Mouse (Mus musculus) erythroblast, embryonic 14.5 days (primary cell): ENCODE measurements around the gene Fyn. TPM values are rescaled to one million over a fixed set of nuclear protein-coding genes. Genes with fewer than 3 reads are reported as not detected.

ENCODE experiments used
- H3K27me3 ChIP-seq: 2 replicates; pipeline ENCODE4 v1.6.1; 2012; ENCODE audit warnings: inconsistent platforms; ENCODE audit not compliant: control insufficient read depth
- H3K36me3 ChIP-seq: 2 replicates; pipeline ENCODE4 v1.6.1; 2012; ENCODE audit warnings: mild to moderate bottlenecking, inconsistent platforms; ENCODE audit not compliant: control insufficient read depth
- H3K4me1 ChIP-seq: 2 replicates; pipeline ENCODE4 v1.6.1; 2012; ENCODE audit warnings: inconsistent platforms; ENCODE audit not compliant: control insufficient read depth
- H3K4me3 ChIP-seq: replicated peaks from 2 replicates; pipeline ENCODE3; 2012; ENCODE audit warnings: moderate library complexity, mild to moderate bottlenecking, inconsistent platforms
- H3K9me3 ChIP-seq: 2 replicates; pipeline ENCODE4 v1.6.1; 2012; ENCODE audit warnings: low read length, inconsistent platforms, mixed read lengths; ENCODE audit not compliant: control insufficient read depth
- GATA1 ChIP-seq: IDR thresholded peaks from 2 replicates; pipeline ENCODE4 v1.6.1; 2012; ENCODE audit warnings: low read length, inconsistent platforms, mixed read lengths
- TAL1 ChIP-seq: IDR thresholded peaks from 3 replicates; pipeline ENCODE4 v1.6.1; 2012; ENCODE audit warnings: low read length, inconsistent platforms, mixed read lengths
- polyA plus RNA-seq: library from polyadenylated mRNA; stranded (reverse); fragments of >175 nt; gene quantifications from 2 replicates; pipeline ENCODE4 v1.2.3, GENCODE M21; 2012

Fyn gene
- polyA plus RNA-seq, 1 experiment = 1.1 TPM

GRCm38 (mm10) chr10:39376676-39377075 lies 8.0 kb downstream of the Fyn start:
- TF ChIP-seq GATA1 (no peak), TAL1 (no peak)
- H3K4me1 ChIP-seq = peaks cover 18% of the 10 kb centered on the region

GRCm38 (mm10) chr10:39377219-39377618 lies 8.6 kb downstream of the Fyn start:
- Histone ChIP-seq H3K4me1 (peaks cover 13% of the 10 kb centered on the region), H3K4me3 (no peak overlapping the region), H3K36me3 (peaks cover 3% of the 10 kb centered on the region; the same call in 1 of the 2 replicates), H3K9me3 (no peaks in the 10 kb centered on the region), H3K27me3 (no peaks in the 10 kb centered on the region)
- TF ChIP-seq GATA1 = no peak
- no peak for TF ChIP-seq TAL1

More at GRCm38 (mm10) chr10:39376676-39377075, 8.0 kb downstream of the Fyn start:
- H3K36me3 ChIP-seq = peaks cover 3% of the 10 kb centered on the region; the same call in 1 of the 2 replicates
- H3K9me3 ChIP-seq = no peaks in the 10 kb centered on the region
- H3K4me3 ChIP-seq = no peak overlapping the region
- no peaks in the 10 kb centered on the region for H3K27me3 ChIP-seq

- peaks cover 3% of the 10 kb centered on the region; the same call in 1 of the 2 replicates for H3K36me3 ChIP-seq
- no peak for TF ChIP-seq GATA1
- no peak for TF ChIP-seq TAL1
- no peak overlapping the region for H3K4me3 ChIP-seq
- H3K4me1 ChIP-seq = peaks cover 9% of the 10 kb centered on the region
- no peaks in the 10 kb centered on the region for H3K27me3 ChIP-seq
- H3K9me3 ChIP-seq = no peaks in the 10 kb centered on the region
Observed at GRCm38 (mm10) chr10:39378025-39378603, 9.5 kb downstream of the Fyn start.

DNA sequence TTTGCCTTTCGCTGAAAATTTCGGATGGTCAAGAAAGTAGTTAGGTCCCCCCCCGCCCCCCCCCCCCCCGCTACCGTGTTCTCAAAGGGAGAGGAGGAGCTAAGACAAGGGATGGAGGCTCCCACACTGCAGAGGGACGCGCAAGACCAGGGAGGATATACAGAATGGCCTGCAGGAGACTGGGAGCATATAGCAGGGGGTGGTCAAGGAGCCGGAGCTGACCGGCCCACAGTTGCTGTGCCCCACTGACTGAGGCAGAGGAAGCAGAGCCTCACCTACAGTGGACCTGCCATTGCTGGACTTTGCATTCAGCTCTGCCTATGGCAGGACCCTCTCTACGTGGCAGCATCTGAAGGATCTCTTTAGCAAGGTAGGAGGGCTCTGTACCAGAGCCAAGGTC lies 10.6 kb downstream of the Fyn start:
- H3K4me3 ChIP-seq = no peak overlapping the region
- H3K27me3 ChIP-seq = no peaks in the 10 kb centered on the region
- H3K4me1 ChIP-seq = peaks cover 9% of the 10 kb centered on the region
- TF ChIP-seq GATA1 (no peak), TAL1 (no peak)
- H3K36me3 ChIP-seq = peaks cover 3% of the 10 kb centered on the region; the same call in 1 of the 2 replicates
- H3K9me3 ChIP-seq = no peaks in the 10 kb centered on the region

- Histone ChIP-seq H3K4me1 (peaks cover 13% of the 10 kb centered on the region), H3K36me3 (peaks cover 3% of the 10 kb centered on the region; the same call in 1 of the 2 replicates), H3K4me3 (no peak overlapping the region), H3K27me3 (no peaks in the 10 kb centered on the region), H3K9me3 (no peaks in the 10 kb centered on the region)
- no peak for TF ChIP-seq GATA1
- TF ChIP-seq TAL1 = no peak
Observed at GRCm38 (mm10) chr10:39379721-39380370, 11.2 kb downstream of the Fyn start.

DNA sequence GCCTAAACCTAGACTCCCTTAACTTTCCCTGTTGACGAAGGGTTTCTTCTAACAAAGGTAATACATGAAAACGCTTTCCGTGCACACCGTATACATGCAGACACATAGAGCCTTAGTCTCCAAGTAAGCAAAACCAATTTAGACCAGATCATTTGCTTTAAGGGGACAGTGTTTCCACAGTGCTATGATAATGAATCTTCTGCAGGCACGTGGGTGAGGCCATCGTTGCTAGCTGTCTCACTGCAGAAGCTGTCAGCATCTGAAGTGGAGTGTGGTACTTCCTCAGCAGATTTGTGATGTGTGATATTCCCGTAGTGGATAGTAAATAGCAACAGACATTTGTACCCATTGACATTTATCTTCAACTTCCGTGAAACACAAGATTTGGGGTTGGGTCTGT lies 16.6 kb downstream of the Fyn start:
- Histone ChIP-seq H3K4me1 (peaks cover 5% of the 10 kb centered on the region), H3K27me3 (no peaks in the 10 kb centered on the region), H3K36me3 (no peaks in the 10 kb centered on the region), H3K4me3 (no peak overlapping the region), H3K9me3 (no peaks in the 10 kb centered on the region)
- TF ChIP-seq TAL1 (no peak), GATA1 (no peak)

- Histone ChIP-seq H3K4me1 (peaks cover 5% of the 10 kb centered on the region), H3K36me3 (peaks cover 6% of the 10 kb centered on the region), H3K4me3 (no peak overlapping the region), H3K27me3 (no peaks in the 10 kb centered on the region), H3K9me3 (peaks cover 5% of the 10 kb centered on the region)
- no peak for TF ChIP-seq GATA1
Observed at GRCm38 (mm10) chr10:39386203-39386602, 17.5 kb downstream of the Fyn start.

- Histone ChIP-seq H3K4me1 (peaks cover 5% of the 10 kb centered on the region), H3K27me3 (no peaks in the 10 kb centered on the region), H3K9me3 (peaks cover 9% of the 10 kb centered on the region), H3K36me3 (peaks cover 11% of the 10 kb centered on the region), H3K4me3 (no peak overlapping the region)
- no peak for TF ChIP-seq TAL1
- TF ChIP-seq GATA1 = no peak
Observed at GRCm38 (mm10) chr10:39387024-39387423, 18.4 kb downstream of the Fyn start.

- Histone ChIP-seq H3K4me1 (peaks cover 4% of the 10 kb centered on the region), H3K4me3 (no peak overlapping the region), H3K27me3 (no peaks in the 10 kb centered on the region), H3K9me3 (peaks cover 9% of the 10 kb centered on the region), H3K36me3 (peaks cover 11% of the 10 kb centered on the region)
- TF ChIP-seq GATA1 = no peak
- no peak for TF ChIP-seq TAL1
Observed at GRCm38 (mm10) chr10:39387556-39387955, 18.9 kb downstream of the Fyn start.

GRCm38 (mm10) chr10:39388144-39388543 lies 19.5 kb downstream of the Fyn start:
- Histone ChIP-seq H3K4me1 (peaks cover 4% of the 10 kb centered on the region; the same call in 1 of the 2 replicates), H3K4me3 (no peak overlapping the region), H3K27me3 (no peaks in the 10 kb centered on the region), H3K9me3 (peaks cover 9% of the 10 kb centered on the region), H3K36me3 (peaks cover 11% of the 10 kb centered on the region)
- no peak for TF ChIP-seq GATA1
